Comparison of ENCODE assay signal across 20 mouse cellular contexts in genomic region chr2:172840905-172841750, GRCm38 (mm10).
DNase-seq lines count a peak whose midpoint lies in the region; ATAC-seq and TF ChIP-seq lines count a peak whose summit lies in the region.
"Had no signal": no experiment of that assay in that cellular context is flagged by ENCODE, and none has a peak within 500 bp of the region (broad histone marks: within the 10 kb centered on the region; RNA-seq: fewer than 3 reads in every experiment).

No protein-coding gene starts in this region.

- H3K9ac ChIP-seq in stomach, embryonic 16.5 days (ENCODE audit: low read length): no peak overlapping the region
- no peak overlapping the region for H3K9ac ChIP-seq in stomach, postnatal 0 days (ENCODE audit: low read length)
- H3K9ac ChIP-seq in hindbrain, embryonic 14.5 days: no peak overlapping the region
- H3K9ac ChIP-seq: forebrain, embryonic 12.5 days; limb, embryonic 12.5 days; midbrain, embryonic 15.5 days had no signal

- no peaks in the 10 kb centered on the region for H3K36me3 ChIP-seq in kidney, adult 2 months (ENCODE audit: control insufficient read depth, insufficient read depth, low read length)
- no peaks in the 10 kb centered on the region for H3K36me3 ChIP-seq in stomach, embryonic 16.5 days (ENCODE audit: control insufficient read depth, insufficient read depth, low read length)
- H3K36me3 ChIP-seq in stomach, postnatal 0 days (ENCODE audit: control insufficient read depth, insufficient read depth, low read length): no peaks in the 10 kb centered on the region
- no peaks in the 10 kb centered on the region for H3K36me3 ChIP-seq in hindbrain, embryonic 14.5 days (replicated peaks; ENCODE audit: control insufficient read depth, insufficient read depth)
- H3K36me3 ChIP-seq: forebrain, embryonic 12.5 days; G1E; limb, embryonic 12.5 days; midbrain, embryonic 15.5 days had no signal

- peaks cover 5% of the 10 kb centered on the region; the same call in 1 of the 2 replicates for H3K4me1 ChIP-seq in kidney, adult 2 months (ENCODE audit: control insufficient read depth, insufficient read depth, low read length)
- peaks cover 3% of the 10 kb centered on the region; the same call in 1 of the 2 replicates for H3K4me1 ChIP-seq in stomach, embryonic 16.5 days (ENCODE audit: control insufficient read depth, insufficient read depth, low read length)
- H3K4me1 ChIP-seq in stomach, postnatal 0 days (replicated peaks; ENCODE audit: control insufficient read depth, insufficient read depth): no peaks in the 10 kb centered on the region
- H3K4me1 ChIP-seq in hindbrain, embryonic 14.5 days (replicated peaks; ENCODE audit: control insufficient read depth, insufficient read depth, low read length): 0 out of 2 replicates have a peak, but pooled peaks cover 3% of the 10 kb centered on the region
- H3K4me1 ChIP-seq: midbrain, embryonic 15.5 days had no signal

- no peak for ATAC-seq in stomach, embryonic 16.5 days (ENCODE audit: insufficient read depth, low FRiP score)
- no peak for ATAC-seq in stomach, postnatal 0 days (ENCODE audit: low FRiP score, low TSS enrichment)
- ATAC-seq in hindbrain, embryonic 14.5 days (ENCODE audit: low FRiP score): no peak
- ATAC-seq: CD4-positive, CD25-positive, alpha-beta regulatory T cell, adult 4 months; midbrain, embryonic 15.5 days had no signal

- DNase-seq in adrenal gland, adult (ENCODE audit: inconsistent age in 2 of 2, low spot score in 1 of 2): peak; percentile 66 to 74
- DNase-seq in adrenal gland, adult 8-10 months: no peak
- DNase-seq in kidney, adult 2 months: peak; percentile 18
- no peak for DNase-seq in kidney, adult 9 months
- no peak for DNase-seq in stomach, postnatal 0 days (ENCODE audit: low spot score)
- no peak for DNase-seq in hindbrain, embryonic 14.5 days (ENCODE audit: low spot score)
- DNase-seq in layer of hippocampus, postnatal 25 days (ENCODE audit: extremely low spot score in 1 of 2, low spot score in 1 of 2): no peak
- DNase-seq: embryo, embryonic 11 days; gastrocnemius, postnatal 10 days; lung, postnatal 14 days; spleen, adult 18-20 months had no signal

- 29% methylated on average over 11 of the region's 11 CpGs for WGBS in kidney, adult 2 months
- 56% methylated on average over 11 of the region's 11 CpGs for WGBS in stomach, embryonic 16.5 days
- 52% methylated on average over 11 of the region's 11 CpGs for WGBS in stomach, postnatal 0 days
- 50% methylated on average over 11 of the region's 11 CpGs for WGBS in hindbrain, embryonic 14.5 days

- H3K27me3 ChIP-seq in kidney, adult 2 months (replicated peaks; ENCODE audit: control insufficient read depth, insufficient read depth, low read length): no peaks in the 10 kb centered on the region
- no peaks in the 10 kb centered on the region for H3K27me3 ChIP-seq in stomach, embryonic 16.5 days (ENCODE audit: control insufficient read depth, insufficient read depth, low read length)
- no peaks in the 10 kb centered on the region for H3K27me3 ChIP-seq in stomach, postnatal 0 days (ENCODE audit: control insufficient read depth, insufficient read depth, low read length)
- no peaks in the 10 kb centered on the region for H3K27me3 ChIP-seq in hindbrain, embryonic 14.5 days (ENCODE audit: control insufficient read depth, insufficient read depth, low read length)
- H3K27me3 ChIP-seq: forebrain, embryonic 12.5 days; limb, embryonic 12.5 days; midbrain, embryonic 15.5 days had no signal

- H3K4me2 ChIP-seq in stomach, embryonic 16.5 days (ENCODE audit: low read depth, low read length): peak overlapping the region; percentile 12; the same call in 1 of the 2 replicates
- no peak overlapping the region for H3K4me2 ChIP-seq in stomach, postnatal 0 days (replicated peaks; ENCODE audit: low read depth)
- no peak overlapping the region for H3K4me2 ChIP-seq in hindbrain, embryonic 14.5 days (replicated peaks)
- H3K4me2 ChIP-seq: forebrain, embryonic 12.5 days; limb, embryonic 12.5 days; midbrain, embryonic 15.5 days had no signal

- no peak overlapping the region for H3K27ac ChIP-seq in kidney, adult 2 months (ENCODE audit: insufficient read depth, low read depth, low read length)
- no peak overlapping the region for H3K27ac ChIP-seq in stomach, embryonic 16.5 days (ENCODE audit: low read length)
- no peak overlapping the region for H3K27ac ChIP-seq in stomach, postnatal 0 days (replicated peaks)
- no peak overlapping the region for H3K27ac ChIP-seq in hindbrain, embryonic 14.5 days
- H3K27ac ChIP-seq: forebrain, embryonic 12.5 days; layer of hippocampus, adult 2 months; left cerebral cortex, adult 2 months; limb, embryonic 12.5 days; midbrain, embryonic 15.5 days had no signal

- no peak overlapping the region for H3K4me3 ChIP-seq in kidney, adult 2 months (ENCODE audit: insufficient read depth, low read depth, low read length)
- H3K4me3 ChIP-seq in stomach, embryonic 16.5 days (replicated peaks; ENCODE audit: low read length): no peak overlapping the region
- H3K4me3 ChIP-seq in stomach, postnatal 0 days (ENCODE audit: low read depth, low read length): no peak overlapping the region
- H3K4me3 ChIP-seq in hindbrain, embryonic 14.5 days (replicated peaks; ENCODE audit: low read length): no peak overlapping the region
- H3K4me3 ChIP-seq: forebrain, embryonic 12.5 days; layer of hippocampus, adult 2 months; left cerebral cortex, adult 2 months; limb, embryonic 12.5 days; megakaryocyte, embryonic 14.5 days; midbrain, embryonic 15.5 days had no signal

- no peak for TF ChIP-seq POLR2A in kidney, adult 2 months (IDR thresholded peaks at IDR 0.05; ENCODE audit: low read depth, low read length)

- TF ChIP-seq CTCF in kidney, adult 2 months (conservative IDR thresholded peaks at IDR 0.05; ENCODE audit: insufficient read depth, insufficient read length, low read depth, low read length): no peak
- no peak for TF ChIP-seq CTCF in stomach, postnatal 0 days (IDR thresholded peaks at IDR 0.05; ENCODE audit: low read depth)

- no peaks in the 10 kb centered on the region for H3K9me3 ChIP-seq in stomach, embryonic 16.5 days (replicated peaks; ENCODE audit: control insufficient read depth, low read length)
- H3K9me3 ChIP-seq in stomach, postnatal 0 days (ENCODE audit: control insufficient read depth, low read length): no peaks in the 10 kb centered on the region
- H3K9me3 ChIP-seq in hindbrain, embryonic 14.5 days (ENCODE audit: control insufficient read depth, low read length): no peaks in the 10 kb centered on the region
- H3K9me3 ChIP-seq: forebrain, embryonic 12.5 days; limb, embryonic 12.5 days; megakaryocyte, embryonic 14.5 days; midbrain, embryonic 15.5 days had no signal

- TF ChIP-seq EP300 in stomach, postnatal 0 days (optimal IDR thresholded peaks at IDR 0.05): no peak

Comparison
In these comparisons a context has a peak if more than half of its experiments do, and no peak if none do; other contexts are left out.
1. DNase-seq: peak in adrenal gland, adult (2 of 2) and kidney, adult 2 months (single experiment); none in adrenal gland, adult 8-10 months (single experiment), kidney, adult 9 months (single experiment), stomach, postnatal 0 days (single experiment), hindbrain, embryonic 14.5 days (single experiment) and layer of hippocampus, postnatal 25 days (0 of 2).